ENCODE assay signal across 21 mouse cellular contexts in genomic region chr19:32574846-32575245, GRCm38 (mm10). TPM values are rescaled to one million over a fixed set of nuclear protein-coding genes. Genes with fewer than 3 reads are reported as not detected.
DNase-seq lines count a peak whose midpoint lies in the region; ATAC-seq and TF ChIP-seq lines count a peak whose summit lies in the region.
"Had no signal": no experiment of that assay in that cellular context is flagged by ENCODE, and none has a peak within 500 bp of the region (broad histone marks: within the 10 kb centered on the region; RNA-seq: fewer than 3 reads in every experiment).

No protein-coding gene starts in this region.

- TF ChIP-seq CTCF in thymus, adult 2 months (IDR thresholded peaks at IDR 0.05; ENCODE audit: borderline replicate concordance, control insufficient read depth, extremely low read depth, insufficient read depth, low read length, poor library complexity), result no peak
- no peak for TF ChIP-seq CTCF in intestine, postnatal 0 days (IDR thresholded peaks at IDR 0.05; ENCODE audit: low read depth)

- no peak overlapping the region for H3K9ac ChIP-seq in intestine, postnatal 0 days (ENCODE audit: low read depth, low read length)
- H3K9ac ChIP-seq: embryonic facial prominence, embryonic 13.5 days; forebrain, embryonic 12.5 days; heart, embryonic 12.5 days; hindbrain, embryonic 14.5 days had no signal

- peaks cover 16% of the 10 kb centered on the region for H3K4me1 ChIP-seq in thymus, adult 2 months (replicated peaks; ENCODE audit: control insufficient read depth, insufficient read depth, low read length)
- H3K4me1 ChIP-seq in intestine, postnatal 0 days (replicated peaks; ENCODE audit: control insufficient read depth, insufficient read depth, low read length), result peaks cover 3% of the 10 kb centered on the region; the same call in 1 of the 2 replicates
- H3K4me1 ChIP-seq: hindbrain, embryonic 10.5 days had no signal

- TF ChIP-seq POLR2A in thymus, adult 2 months (IDR thresholded peaks at IDR 0.05; ENCODE audit: control insufficient read depth, extremely low read depth, insufficient read depth, low read length, poor library complexity), result no peak

- no peak overlapping the region for H3K4me3 ChIP-seq in thymus, adult 2 months (ENCODE audit: control insufficient read depth, insufficient read depth, low read length)
- H3K4me3 ChIP-seq in intestine, postnatal 0 days (ENCODE audit: low read depth, low read length), result no peak overlapping the region
- H3K4me3 ChIP-seq: embryonic facial prominence, embryonic 13.5 days; forebrain, embryonic 12.5 days; heart, adult 2 months; heart, embryonic 12.5 days; hindbrain, embryonic 10.5 days had no signal

- H3K36me3 ChIP-seq in thymus, adult 2 months (ENCODE audit: control insufficient read depth, insufficient read depth, low read length), result no peaks in the 10 kb centered on the region
- no peaks in the 10 kb centered on the region for H3K36me3 ChIP-seq in intestine, postnatal 0 days (ENCODE audit: control insufficient read depth, insufficient read depth)
- H3K36me3 ChIP-seq: embryonic facial prominence, embryonic 13.5 days; forebrain, embryonic 12.5 days; heart, embryonic 12.5 days; hindbrain, embryonic 10.5 days had no signal

- DNase-seq in CD4-positive, CD25-positive, alpha-beta regulatory T cell, adult 2 months (ENCODE audit: low read depth, low spot score), result peak; percentile 3
- peak; percentile 44 for DNase-seq in thymus, adult 2 months
- peak; percentile 32 for DNase-seq in thymus, postnatal 25 days
- no peak for DNase-seq in left cerebral cortex, adult 11 months (ENCODE audit: low spot score)
- DNase-seq in B cell, adult 2 months, result no peak
- DNase-seq: adrenal gland, adult 2 months; adrenal gland, postnatal 25 days; cerebellum, adult 18-20 months; cerebellum, adult 9-11 months; cerebellum, postnatal 36 days; gastrocnemius, postnatal 10 days; heart, adult 2 months had no signal

- ATAC-seq in CD4-positive, CD25-positive, alpha-beta regulatory T cell, adult 4 months, result no peak
- no peak for ATAC-seq in intestine, postnatal 0 days
- ATAC-seq: activated CD4-positive, CD25-positive, alpha-beta regulatory T cell, adult 4 months; forebrain, embryonic 16.5 days had no signal

- no peak overlapping the region for H3K4me2 ChIP-seq in intestine, postnatal 0 days (replicated peaks; ENCODE audit: low read depth)
- H3K4me2 ChIP-seq: embryonic facial prominence, embryonic 13.5 days; forebrain, embryonic 12.5 days; heart, embryonic 12.5 days; hindbrain, embryonic 14.5 days had no signal

- H3K27me3 ChIP-seq in thymus, adult 2 months (ENCODE audit: control insufficient read depth, insufficient read depth, low read length), result no peaks in the 10 kb centered on the region
- H3K27me3 ChIP-seq in intestine, postnatal 0 days (replicated peaks; ENCODE audit: control insufficient read depth, insufficient read depth, low read length), result no peaks in the 10 kb centered on the region
- H3K27me3 ChIP-seq: embryonic facial prominence, embryonic 13.5 days; forebrain, embryonic 12.5 days; heart, embryonic 12.5 days had no signal

- 13% methylated on average over 3 of the region's 3 CpGs for WGBS in thymus, adult 2 months
- 82% methylated on average over 3 of the region's 3 CpGs for WGBS in intestine, postnatal 0 days

- H3K9me3 ChIP-seq in intestine, postnatal 0 days (ENCODE audit: control insufficient read depth), result no peaks in the 10 kb centered on the region
- H3K9me3 ChIP-seq: embryonic facial prominence, embryonic 13.5 days; forebrain, embryonic 12.5 days; heart, embryonic 12.5 days; hindbrain, embryonic 10.5 days had no signal

- H3K27ac ChIP-seq in thymus, adult 2 months (ENCODE audit: control insufficient read depth, insufficient read depth, low read length), result peak overlapping the region; percentile 99
- H3K27ac ChIP-seq in intestine, postnatal 0 days (ENCODE audit: low read depth, low read length), result no peak overlapping the region
- H3K27ac ChIP-seq: embryonic facial prominence, embryonic 13.5 days; forebrain, embryonic 12.5 days; heart, adult 2 months; hindbrain, embryonic 10.5 days; hindbrain, embryonic 14.5 days had no signal

RNA-seq across cellular contexts. Expression of gene Papss2, which starts 20.7 kb away (rescaled TPM):
- under 1 TPM; 0.16 to 0.35 TPM for polyA plus RNA-seq in CD4-positive, CD25-positive, alpha-beta regulatory T cell, adult 4 months (2017; shearing (Covaris generic))
- 5.7 and 6.5 TPM in 2 replicates for polyA plus RNA-seq in thymus, adult 2 months (2012; rRNA removed)
- 27.6 and 34.7 TPM in 2 replicates for polyA plus RNA-seq in intestine, postnatal 0 days (2015; fragmentation: Nextera tagmentation; extraction: Ambion mirVana)

Comparison
In these comparisons a context has a peak if more than half of its experiments do, and no peak if none do; other contexts are left out.
1. DNase-seq: peak in CD4-positive, CD25-positive, alpha-beta regulatory T cell, adult 2 months (single experiment), thymus, adult 2 months (single experiment) and thymus, postnatal 25 days (single experiment); none in left cerebral cortex, adult 11 months (single experiment) and B cell, adult 2 months (0 of 2).